Mouse (Mus musculus): ENCODE data around the gene Grhl3.

Gene Grhl3

GRCm38 (mm10) chr4:135531771-135532613 lies 41.4 kb downstream of the Grhl3 start:
- in situ Hi-C loops (cut with MboI, MseI), result no loop called here

- in situ Hi-C loops (cut with MboI, MseI), result no loop called here
Observed at GRCm38 (mm10) chr4:135531236-135531635, 42.2 kb downstream of the Grhl3 start.

GRCm38 (mm10) chr4:135530270-135530669 lies 43.2 kb downstream of the Grhl3 start:
- in situ Hi-C loops (cut with MboI, MseI), result no loop called here

- in situ Hi-C loops (cut with MboI, MseI), result no loop called here
Observed at GRCm38 (mm10) chr4:135526039-135526710, 47.3 kb downstream of the Grhl3 start.

- in situ Hi-C loops (cut with MboI, MseI), result no loop called here
Observed at GRCm38 (mm10) chr4:135525057-135525456, 48.4 kb downstream of the Grhl3 start.

- in situ Hi-C loops (cut with MboI, MseI), result no loop called here
Observed at GRCm38 (mm10) chr4:135523939-135524338, 49.5 kb downstream of the Grhl3 start.

GRCm38 (mm10) chr4:135520421-135520820 lies 53.0 kb downstream of the Grhl3 start:
- in situ Hi-C loops (cut with MboI, MseI), result no loop called here

GRCm38 (mm10) chr4:135518135-135518534 lies 55.3 kb downstream of the Grhl3 start:
- in situ Hi-C loops (cut with MboI, MseI), result no loop called here

GRCm38 (mm10) chr4:135516351-135517316 lies 56.8 kb downstream of the Grhl3 start:
- in situ Hi-C loops (cut with MboI, MseI), result no loop called here

- in situ Hi-C loops (cut with MboI, MseI), result loop anchor here (5.0 kb wide), 1 partner anchor 152 kb away; no protein-coding TSS in a partner anchor
Observed at GRCm38 (mm10) chr4:135514925-135515324, 58.5 kb downstream of the Grhl3 start.

- in situ Hi-C loops (cut with MboI, MseI), result loop anchor here (5.0 kb wide), 1 partner anchor 153 kb away; no protein-coding TSS in a partner anchor
Observed at GRCm38 (mm10) chr4:135513865-135514264, 59.6 kb downstream of the Grhl3 start.

GRCm38 (mm10) chr4:135509515-135509914 lies 63.9 kb downstream of the Grhl3 start:
- in situ Hi-C loops (cut with MboI, MseI), result no loop called here

- in situ Hi-C loops (cut with MboI, MseI), result no loop called here
Observed at GRCm38 (mm10) chr4:135508419-135509039, 64.9 kb downstream of the Grhl3 start.

- in situ Hi-C loops (cut with MboI, MseI), result no loop called here
Observed at GRCm38 (mm10) chr4:135507547-135508350, 65.7 kb downstream of the Grhl3 start.

- in situ Hi-C loops (cut with MboI, MseI), result no loop called here
Observed at GRCm38 (mm10) chr4:135505794-135506193, 67.6 kb downstream of the Grhl3 start.

- in situ Hi-C loops (cut with MboI, MseI), result no loop called here
Observed at GRCm38 (mm10) chr4:135501587-135501986, 71.8 kb downstream of the Grhl3 start.

- in situ Hi-C loops (cut with MboI, MseI), result no loop called here
Observed at GRCm38 (mm10) chr4:135499831-135500230, 73.6 kb downstream of the Grhl3 start.

- in situ Hi-C loops (cut with MboI, MseI), result no loop called here
Observed at GRCm38 (mm10) chr4:135498136-135498535, 75.3 kb downstream of the Grhl3 start.

GRCm38 (mm10) chr4:135495810-135496209 lies 77.6 kb downstream of the Grhl3 start:
- in situ Hi-C loops (cut with MboI, MseI), result no loop called here

GRCm38 (mm10) chr4:135495397-135495791 lies 78.0 kb downstream of the Grhl3 start:
- in situ Hi-C loops (cut with MboI, MseI), result no loop called here

All from regulatory T cell (primary cell).